Mouse (Mus musculus) stomach, postnatal 0 days (tissue): Measurements from ENCODE around the gene Ddx52.

ENCODE experiments used
- CTCF ChIP-seq: IDR thresholded peaks from 2 replicates; pipeline ENCODE4 v1.5.1; 2016; ENCODE audit warnings: antibody characterized with exemption, low read depth, mild to moderate bottlenecking, moderate library complexity
- EP300 ChIP-seq: optimal IDR thresholded peaks from 2 replicates; pipeline ENCODE3; 2016; ENCODE audit warnings: antibody characterized with exemption

- TF ChIP-seq CTCF, result peak; percentile 42
- no peak for TF ChIP-seq EP300
Measured at GRCm38 (mm10) chr11:83967436-83968204, 25.8 kb downstream of the Ddx52 start.
